Mouse (Mus musculus) common myeloid progenitor, adult 5-6 weeks (primary cell): ENCODE measurements around the gene Dusp16. TPM values are rescaled to one million over a fixed set of nuclear protein-coding genes. Genes with fewer than 3 reads are reported as not detected.

Source experiments
- ATAC-seq: replicated peaks from 2 replicates; pipeline ENCODE4 v1.8.0; 2016; ENCODE audit warnings: low read depth, mild to moderate bottlenecking, moderate TSS enrichment, inconsistent platforms; ENCODE audit not compliant: poor library complexity, severe bottlenecking
- total RNA-seq: library from RNA; stranded (forward); fragments of 200-1000, 187-1606 nt; gene quantifications from 2 replicates; pipeline ENCODE4 v1.2.3, GENCODE M21; 2017

The Dusp16 gene
- total RNA-seq, 1 experiment from 2014 or later, result 9.5 TPM

DNA sequence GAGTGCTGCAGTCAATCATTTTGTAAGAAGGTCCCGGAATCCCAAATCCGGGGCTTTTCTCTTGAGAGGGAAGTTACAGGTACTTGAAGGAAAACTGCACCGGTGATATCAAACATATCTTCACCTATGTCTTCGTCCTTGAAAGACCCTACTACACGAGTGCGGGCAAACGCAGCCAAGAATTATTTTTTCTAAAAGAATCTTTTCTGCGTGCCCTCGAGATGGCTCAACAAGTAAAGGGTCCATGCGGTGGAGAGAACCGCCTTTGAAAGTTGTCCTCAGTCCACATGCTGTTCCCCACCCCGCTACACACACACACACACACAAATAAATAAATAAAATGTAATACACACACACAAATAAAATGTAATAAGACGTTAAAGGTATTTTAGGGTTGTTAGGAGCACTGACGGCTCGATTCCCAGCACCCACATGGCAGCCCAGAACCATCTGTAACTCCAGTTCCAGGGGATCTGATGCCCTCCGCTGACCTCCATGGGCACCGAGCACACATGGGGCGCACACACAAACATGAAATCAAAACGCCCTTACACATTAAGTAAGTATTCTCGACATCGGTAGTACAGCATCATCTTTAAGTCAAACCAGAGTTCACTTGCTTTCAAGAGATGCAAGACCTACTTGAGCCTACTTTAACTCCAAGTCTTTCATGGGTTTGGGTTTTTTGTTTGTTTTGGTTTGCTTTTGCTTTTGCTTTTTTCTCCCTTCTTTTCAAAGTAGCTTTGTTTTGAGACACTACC lies 801 bp upstream of the Dusp16 start:
- no peak for ATAC-seq

DNA sequence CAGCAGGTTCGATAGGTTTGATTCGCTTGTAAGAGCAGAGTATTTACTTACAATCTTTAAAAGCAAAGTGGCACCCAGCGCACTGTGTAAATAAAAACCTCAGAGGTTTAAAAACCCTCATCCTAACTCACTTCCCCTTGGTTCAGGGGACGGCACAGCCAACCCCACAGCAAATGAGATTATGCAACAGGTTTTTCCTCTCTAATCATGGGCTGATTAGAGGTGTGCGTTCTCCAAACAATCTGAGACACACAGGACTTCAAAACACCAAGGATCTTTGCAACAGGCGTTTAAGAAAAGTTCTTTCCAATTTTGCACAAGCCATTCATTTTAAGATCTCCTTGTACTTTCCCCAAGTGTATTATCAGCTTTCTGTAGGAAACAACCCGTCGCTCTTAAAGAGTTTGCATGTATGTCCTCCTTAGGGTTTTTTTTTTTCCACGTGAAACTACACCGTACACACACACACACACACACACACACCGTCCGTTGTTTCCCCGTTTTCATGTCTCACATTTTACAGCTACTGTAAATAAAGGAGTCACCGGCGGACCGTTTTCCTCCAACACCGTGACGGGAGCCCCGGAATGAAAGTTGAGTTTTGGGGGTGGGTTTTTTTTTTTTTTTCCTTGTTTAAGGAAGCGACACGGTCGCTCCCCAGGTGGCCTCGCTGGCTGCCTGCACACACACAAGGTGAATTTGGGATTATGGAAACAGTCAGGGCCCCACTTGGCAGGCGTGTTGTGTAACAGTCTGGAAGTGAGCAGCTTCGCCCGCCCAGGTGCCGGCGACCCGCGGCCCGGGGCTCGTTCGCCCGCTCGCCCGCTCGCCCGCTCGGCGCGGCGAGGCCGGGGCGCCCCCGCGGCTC lies 940 bp downstream of the Dusp16 start:
- peak; percentile 55 for ATAC-seq

DNA sequence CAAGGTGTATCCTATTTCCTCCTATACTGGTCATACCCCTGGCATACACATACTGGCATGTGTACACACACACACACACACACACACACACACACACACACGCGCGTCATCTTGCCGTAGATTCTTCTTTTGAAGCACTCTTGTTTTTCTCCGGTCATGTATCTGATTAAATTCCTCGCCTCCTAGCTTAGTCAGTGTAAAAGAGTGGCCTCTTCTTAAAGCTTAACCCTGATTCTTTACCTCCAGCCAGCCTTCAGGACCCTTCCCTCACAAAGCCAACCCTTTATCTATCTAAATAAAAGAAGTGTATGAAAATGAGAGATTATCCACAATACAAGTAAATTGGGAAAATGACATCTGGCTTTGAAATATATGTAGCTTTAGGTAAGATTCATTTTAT lies 3.3 kb downstream of the Dusp16 start:
- no peak for ATAC-seq

DNA sequence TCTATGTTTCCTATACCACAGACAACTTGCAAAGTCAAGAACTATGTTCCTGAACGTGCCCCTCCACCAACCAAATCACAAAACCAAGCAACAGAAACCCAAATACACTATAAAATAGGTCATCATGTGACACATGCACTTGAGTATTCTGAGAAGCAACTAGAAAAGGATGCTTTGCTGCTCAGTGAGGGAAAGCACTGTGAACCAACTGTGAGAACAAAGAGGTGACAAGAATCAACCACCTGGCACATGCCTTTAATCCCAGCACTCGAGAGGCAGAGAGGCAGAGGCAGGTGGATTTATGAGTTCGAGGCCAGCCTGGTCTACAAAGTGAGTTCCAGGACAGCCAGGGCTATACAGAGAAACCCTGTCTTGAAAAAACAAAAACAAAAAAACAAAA lies 6.0 kb downstream of the Dusp16 start:
- no peak for ATAC-seq

DNA sequence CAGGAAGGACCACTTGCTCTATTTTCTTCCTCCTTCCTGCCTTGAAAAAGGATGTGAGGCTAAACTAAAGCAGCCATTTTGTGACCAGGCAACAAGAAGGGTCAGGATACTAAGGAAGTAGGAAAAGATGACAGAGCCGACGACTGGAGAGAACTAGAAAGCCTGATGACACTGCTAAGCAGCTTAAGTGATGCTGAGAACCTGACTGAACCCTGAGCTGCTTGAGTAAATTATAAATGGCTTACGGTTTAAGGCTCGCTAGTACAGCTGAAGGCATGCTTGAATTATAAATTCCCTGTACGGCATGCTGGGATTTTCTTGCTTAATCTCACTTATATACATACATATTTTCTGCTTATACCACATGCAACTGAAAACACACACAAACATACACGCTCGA lies 9.5 kb downstream of the Dusp16 start:
- no peak for ATAC-seq

DNA sequence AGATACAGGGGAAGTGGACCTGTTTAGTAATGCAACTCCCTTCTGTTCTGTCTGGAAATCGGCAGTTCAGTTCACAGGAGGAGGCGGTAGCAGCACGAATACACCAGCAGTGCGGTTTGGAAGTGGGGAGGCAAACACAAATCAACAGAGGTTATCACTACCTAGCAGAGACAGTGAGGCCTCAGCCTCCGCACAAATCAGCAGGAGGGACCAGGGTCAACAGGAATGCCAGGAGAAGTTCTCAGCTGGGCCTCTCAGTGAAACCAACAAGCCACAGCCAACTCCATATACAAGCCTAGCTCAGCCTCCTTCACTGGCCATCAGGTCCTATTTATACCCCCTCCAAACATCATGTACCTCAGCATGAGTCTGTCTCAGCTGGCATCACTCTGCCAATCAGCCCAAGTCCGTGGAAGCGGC lies 10.9 kb downstream of the Dusp16 start:
- ATAC-seq, result no peak

DNA sequence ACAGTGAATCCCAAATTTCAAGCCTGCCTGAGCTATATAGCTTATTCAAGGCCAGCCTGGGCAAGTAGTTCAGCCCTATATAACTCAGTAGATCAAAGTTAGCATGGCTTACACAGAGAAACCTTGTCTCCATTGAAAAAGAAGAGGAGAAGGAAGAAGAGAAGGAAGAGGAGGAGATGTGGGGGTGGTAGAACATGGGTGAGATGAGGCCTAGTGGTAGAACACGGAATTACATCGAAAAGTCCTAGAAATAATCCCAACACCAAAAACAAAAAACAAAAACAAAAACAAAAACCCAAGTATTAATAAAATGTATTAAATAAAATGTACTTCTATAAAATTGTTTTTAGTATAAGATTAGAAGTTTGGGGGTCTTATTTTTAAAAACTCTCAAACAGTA lies 12.4 kb downstream of the Dusp16 start:
- no peak for ATAC-seq

DNA sequence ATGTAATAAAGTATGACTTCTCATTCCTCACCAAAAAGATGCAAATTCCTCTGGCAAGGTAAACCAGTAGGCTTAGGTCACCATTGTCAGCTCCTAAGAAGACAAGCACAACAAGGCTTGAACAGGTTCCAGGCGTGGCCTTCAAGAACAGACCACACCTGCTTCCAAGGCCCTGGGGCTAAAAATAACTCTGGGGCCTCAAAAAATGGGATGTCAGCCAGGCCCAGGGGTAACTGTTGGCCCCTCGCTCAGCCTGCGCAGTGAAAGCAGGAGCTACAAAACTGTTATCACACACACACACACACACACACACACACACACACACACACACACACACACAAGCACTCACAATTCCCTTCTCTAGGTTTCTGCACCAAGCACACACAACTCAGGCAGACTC lies 18.5 kb downstream of the Dusp16 start:
- ATAC-seq, result peak; percentile 52; the same call in 1 of the 2 replicates

DNA sequence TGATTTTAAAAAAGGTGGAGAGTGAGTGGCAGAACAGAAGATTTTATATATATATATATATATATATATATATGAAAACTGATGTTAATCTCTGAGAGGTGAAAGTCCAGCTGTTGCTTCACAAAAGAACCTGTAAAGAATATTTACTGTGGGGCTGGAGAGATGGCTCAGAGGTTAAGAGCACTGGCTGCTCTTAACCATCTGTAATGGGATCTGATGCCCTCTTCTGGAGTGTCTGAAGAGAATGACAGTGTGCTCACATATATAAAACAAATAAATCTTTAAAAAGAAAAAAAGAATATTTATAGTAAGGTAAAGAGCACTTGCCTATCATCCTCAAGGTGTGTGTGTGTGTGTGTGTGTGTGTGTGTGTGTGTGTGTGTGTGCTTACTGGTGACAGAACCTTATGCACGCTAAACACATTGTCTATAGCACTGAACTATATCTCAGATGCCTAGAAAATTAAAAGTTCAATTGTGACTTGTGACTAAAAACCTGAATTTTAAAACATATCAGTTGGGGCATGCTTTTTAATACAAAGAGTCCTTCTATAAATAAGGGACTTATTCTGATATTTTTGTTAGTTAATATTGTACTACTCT lies 19.0 kb downstream of the Dusp16 start:
- no peak for ATAC-seq

DNA sequence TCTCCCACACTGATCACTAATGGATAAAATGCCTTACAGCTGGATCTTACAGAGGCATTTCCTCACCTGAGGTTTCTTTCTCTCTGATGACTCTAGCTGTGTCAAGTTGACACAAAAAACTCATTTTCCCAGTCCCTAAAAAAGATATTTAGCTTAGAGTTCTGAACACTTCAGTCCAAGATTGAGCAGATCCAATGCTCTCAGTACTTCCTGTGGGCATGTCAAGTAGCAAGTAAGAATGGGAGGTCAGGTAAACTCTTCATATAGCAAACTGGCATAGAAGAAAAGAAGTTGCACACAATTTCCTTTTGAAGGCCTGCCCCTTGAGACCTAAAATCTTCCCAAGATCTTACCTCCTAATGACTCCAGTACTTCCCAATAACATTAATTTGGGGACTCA lies 22.1 kb downstream of the Dusp16 start:
- no peak for ATAC-seq

DNA sequence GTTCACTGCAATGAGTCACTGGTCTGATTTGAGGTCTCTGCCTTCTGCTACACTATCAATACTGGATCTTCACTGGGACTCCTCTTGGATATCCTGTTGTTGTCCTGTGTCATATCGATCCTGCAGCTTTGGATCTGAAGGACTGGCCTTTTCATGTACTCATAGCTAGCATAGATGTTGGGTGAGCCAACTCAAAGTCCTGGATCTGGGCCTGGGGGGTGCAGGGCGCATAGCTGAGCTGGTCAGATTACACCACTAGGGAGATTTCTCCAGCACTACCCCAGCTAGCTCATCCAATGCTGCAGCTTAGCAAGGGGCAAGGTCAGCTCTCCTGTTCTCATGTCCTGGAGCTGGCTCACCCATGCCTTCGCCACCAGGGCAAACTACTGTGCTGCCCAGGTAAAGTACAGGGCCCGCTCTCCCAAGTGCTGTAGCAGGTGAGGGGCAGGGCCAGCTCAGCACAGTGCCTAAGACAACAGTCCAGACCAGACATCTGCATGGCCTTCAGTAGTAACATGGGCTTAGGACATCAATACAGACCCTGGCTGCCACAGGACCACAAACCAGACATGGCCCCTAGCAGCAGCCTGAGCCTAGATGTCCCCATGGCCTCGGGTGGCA lies 27.9 kb downstream of the Dusp16 start:
- ATAC-seq, result no peak

DNA sequence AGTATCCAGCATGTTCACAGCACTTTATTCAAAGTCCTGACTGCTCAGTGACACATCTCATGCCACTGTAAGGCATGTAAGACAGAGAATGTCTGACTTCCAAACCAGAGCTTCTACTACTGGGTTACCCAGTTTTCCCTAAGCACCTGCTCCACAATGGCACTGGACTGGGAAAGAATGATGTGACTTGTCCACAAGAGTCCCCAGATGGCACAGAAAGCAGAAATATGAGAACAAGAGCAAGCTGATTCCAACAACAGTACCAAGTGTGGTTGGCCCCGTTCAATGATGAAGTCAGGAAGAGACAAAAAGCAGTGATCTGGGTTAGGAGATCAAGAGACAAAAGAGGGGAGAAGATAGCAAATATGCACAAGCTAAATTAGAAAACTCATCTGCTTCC lies 29.0 kb downstream of the Dusp16 start:
- no peak for ATAC-seq

DNA sequence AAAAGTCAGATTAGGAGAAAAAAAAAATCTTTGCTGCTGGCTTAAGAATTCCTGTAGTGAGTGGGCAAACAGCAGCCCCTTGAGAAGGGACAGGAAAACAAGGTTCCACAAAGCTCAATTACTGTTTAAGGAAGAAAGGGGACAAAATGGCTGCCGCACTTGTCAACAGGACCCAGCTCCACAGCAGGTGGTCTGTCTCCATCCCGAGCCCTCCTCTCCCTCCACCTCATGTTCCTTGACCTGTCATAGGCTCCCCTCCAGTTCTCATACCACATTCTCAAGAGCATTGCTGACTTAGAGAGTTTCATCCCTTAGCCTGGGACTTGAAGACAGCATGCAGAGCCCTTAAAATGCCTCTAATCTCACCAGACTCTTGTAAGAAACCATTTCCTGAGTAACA lies 30.6 kb downstream of the Dusp16 start:
- ATAC-seq, result no peak

DNA sequence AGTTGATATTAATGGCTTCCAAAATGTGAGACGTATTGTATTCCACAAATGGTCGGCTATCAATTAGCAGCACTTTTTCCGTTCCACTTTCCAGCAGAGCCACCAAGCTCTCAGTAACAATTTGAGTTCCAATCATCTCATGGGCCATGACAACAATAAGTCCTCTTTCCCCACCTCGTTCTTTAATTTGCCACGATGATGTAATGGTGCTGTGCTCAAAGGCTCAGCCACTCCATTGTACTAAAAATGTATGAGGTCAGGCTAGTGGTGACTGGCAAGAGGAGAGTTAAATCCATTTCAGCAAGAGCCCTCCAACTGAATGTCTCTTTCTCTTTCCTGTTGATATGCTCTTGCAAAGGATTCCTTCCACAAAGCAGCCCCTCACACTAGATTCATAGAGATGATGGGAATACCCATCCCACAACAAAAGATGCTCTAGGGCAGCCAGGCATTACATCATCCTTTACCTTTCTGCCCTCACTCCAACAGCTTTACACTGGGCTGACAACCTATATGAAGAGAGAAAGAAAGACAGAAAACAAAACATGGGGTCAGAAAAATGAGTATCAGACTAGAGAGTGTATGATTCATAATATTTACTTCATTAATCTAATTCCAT lies 31.4 kb downstream of the Dusp16 start:
- ATAC-seq, result no peak

DNA sequence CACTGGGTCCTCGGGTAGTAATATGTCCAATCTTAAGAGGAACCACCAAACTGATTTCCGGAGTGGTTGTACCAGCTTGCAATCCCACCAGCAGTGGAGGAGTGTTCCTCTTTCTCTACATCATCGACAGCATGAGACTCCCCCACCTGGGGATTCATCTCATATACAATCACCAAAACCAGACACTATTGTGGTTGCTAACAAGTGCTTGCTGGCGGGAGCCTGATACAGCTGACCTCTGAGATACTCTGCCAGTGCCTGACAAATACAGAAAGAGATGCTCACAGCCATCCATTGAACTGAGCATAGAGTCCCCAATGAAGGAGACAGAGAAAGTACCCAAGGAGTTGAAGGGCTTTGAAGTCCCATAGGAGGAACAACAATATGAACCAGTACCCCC lies 36.4 kb downstream of the Dusp16 start:
- ATAC-seq, result peak; percentile 65

DNA sequence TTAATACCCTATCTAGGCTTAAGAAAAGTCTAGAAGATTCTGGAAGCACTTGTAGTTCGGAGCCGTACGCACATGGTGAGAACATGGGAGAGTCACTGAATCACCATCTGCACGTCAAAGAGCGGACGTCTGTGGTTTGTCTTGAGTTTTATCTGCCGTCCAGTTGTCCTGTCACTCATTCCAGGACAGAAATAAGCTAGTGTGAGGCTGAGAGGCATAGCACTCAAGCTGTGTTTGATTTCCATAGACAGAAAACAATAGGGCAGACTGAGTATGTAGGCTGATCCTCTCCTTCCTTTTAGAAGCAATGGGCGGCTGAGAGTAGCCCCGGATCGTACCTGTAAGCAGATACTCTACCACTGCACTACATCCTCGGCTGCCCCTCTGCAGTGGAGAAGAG lies 38.6 kb downstream of the Dusp16 start:
- no peak for ATAC-seq

DNA sequence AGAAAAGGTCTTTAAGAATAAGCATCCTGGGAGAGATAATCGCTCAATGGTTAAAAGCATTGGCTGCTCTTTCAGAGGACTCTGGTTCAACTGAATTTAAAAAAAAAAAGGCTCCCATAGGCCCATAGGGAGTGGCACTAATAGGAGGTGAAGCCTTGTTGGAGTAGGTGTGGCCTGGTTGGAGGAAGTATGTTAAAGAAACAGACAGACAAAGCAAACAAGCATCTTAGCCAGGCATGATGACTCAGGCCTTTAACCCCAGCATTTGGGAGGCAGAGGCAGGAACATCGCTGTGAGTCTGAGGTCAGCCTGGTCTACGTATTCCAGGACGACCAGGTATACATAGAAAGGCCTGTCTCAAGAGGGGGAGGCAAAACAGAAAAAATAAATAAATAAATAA lies 39.0 kb downstream of the Dusp16 start:
- peak; percentile 55 for ATAC-seq

DNA sequence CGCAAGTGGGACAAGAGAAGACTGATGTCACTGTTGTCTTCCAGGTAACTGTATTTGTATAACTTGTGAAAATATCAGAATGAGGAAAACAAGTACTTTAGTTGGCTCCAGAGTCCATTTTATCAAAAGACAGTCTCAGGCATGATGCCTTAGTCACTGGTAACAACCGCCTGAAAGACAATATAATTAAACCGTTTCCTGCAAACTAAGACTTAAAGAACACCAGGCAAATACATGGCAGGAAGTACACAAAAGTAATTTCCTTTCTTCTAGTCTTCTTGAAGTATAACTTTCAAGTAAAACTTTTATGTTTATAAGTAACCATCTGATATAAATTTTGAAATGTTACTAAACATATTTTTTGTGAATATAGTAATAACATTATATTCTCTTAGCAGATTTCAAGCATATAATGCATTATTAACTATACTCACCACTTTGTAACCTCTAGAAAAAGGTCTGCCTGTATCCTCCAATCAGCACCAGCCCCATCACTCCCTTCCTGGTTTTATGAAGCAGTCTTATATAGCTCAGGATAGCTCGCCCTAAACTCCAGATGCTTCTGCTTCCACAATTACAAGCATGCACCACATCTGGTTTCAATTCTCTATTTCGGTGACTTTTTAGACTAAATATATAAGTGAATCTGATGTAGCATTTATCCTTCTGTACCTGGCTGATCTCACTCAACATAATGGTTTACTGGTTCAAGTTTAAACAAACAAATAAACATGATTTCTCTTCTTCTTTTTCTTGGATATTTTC lies 40.4 kb downstream of the Dusp16 start:
- ATAC-seq, result peak; percentile 70

DNA sequence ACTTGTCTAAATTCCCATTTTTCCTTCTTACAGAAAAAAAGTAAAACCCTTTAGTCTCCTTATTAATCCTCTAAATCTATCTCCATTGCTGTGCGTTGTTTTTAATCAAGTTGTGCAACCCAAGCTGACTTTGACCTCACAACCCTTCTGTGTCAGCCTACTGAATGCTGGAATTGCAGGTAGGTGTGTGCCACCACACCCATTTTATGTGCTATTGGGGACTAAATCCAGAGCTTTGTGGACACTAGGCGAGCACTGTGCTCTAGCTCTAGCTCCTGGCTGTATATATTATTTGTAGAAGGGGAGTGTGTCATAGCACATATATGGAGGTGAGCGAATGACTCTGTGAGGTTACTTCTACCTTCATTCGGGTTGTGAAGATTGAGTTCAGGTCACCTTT lies 41.3 kb downstream of the Dusp16 start:
- ATAC-seq, result no peak
